Mouse (Mus musculus) heart, embryonic 15.5 days (tissue): ENCODE results near the gene Dclre1c. TPM values are rescaled to one million over a fixed set of nuclear protein-coding genes. Genes with fewer than 3 reads are reported as not detected.
A peak's percentile ranks its signal among the peaks of the same experiment; 100 is the strongest.

Experiments used
- ATAC-seq: fragments of 200-750 bp; cut with Nextera tagmentation; replicated peaks from 2 replicates; pipeline ENCODE4 v1.8.0; 2017; ENCODE audit warnings: low read depth, moderate TSS enrichment; ENCODE audit not compliant: insufficient number of reproducible peaks, insufficient read depth, low FRiP score
- H3K27ac ChIP-seq: fragments of 300-500 bp; sonication (generic); 2 replicates; pipeline ENCODE4 v1.5.1; 2015; ENCODE audit warnings: mild to moderate bottlenecking, inconsistent platforms
- H3K27me3 ChIP-seq: fragments of 300-500 bp; sonication (generic); 2 replicates; pipeline ENCODE4 v1.6.1; 2015; ENCODE audit warnings: inconsistent platforms
- H3K36me3 ChIP-seq: fragments of 300-500 bp; sonication (generic); 2 replicates; pipeline ENCODE4 v1.6.1; 2015; ENCODE audit warnings: mild to moderate bottlenecking, inconsistent platforms
- H3K4me1 ChIP-seq: fragments of 300-500 bp; sonication (generic); replicated peaks from 2 replicates; pipeline ENCODE4 v1.6.1; 2015; ENCODE audit warnings: inconsistent platforms
- H3K4me2 ChIP-seq: fragments of 300-500 bp; sonication (generic); 2 replicates; pipeline ENCODE4 v1.6.1; 2015; ENCODE audit warnings: inconsistent platforms, mild to moderate bottlenecking, moderate library complexity
- H3K4me3 ChIP-seq: fragments of 300-500 bp; sonication (generic); 2 replicates; pipeline ENCODE4 v1.5.1; 2015; ENCODE audit warnings: mild to moderate bottlenecking, inconsistent platforms
- H3K9ac ChIP-seq: fragments of 300-500 bp; sonication (generic); 2 replicates; pipeline ENCODE4 v1.6.1; 2015; ENCODE audit warnings: mild to moderate bottlenecking, inconsistent platforms
- H3K9me3 ChIP-seq: fragments of 300-500 bp; sonication (generic); replicated peaks from 2 replicates; pipeline ENCODE4 v1.6.1; 2016; ENCODE audit warnings: inconsistent platforms
- WGBS: fragments of 180-500 bp; shearing (Covaris S2); methylation state at CpG from one replicate; pipeline ENCODE4 v1.1.7; 2015; ENCODE audit warnings: mixed read lengths; 5-methylcytosine and 5-hydroxymethylcytosine counted together
- polyA plus RNA-seq: library from polyadenylated mRNA; unstranded; fragments of >200 nt; fragmentation: Nextera tagmentation; extraction: Ambion mirVana; gene quantifications from 2 replicates; pipeline ENCODE4 v1.2.1, GENCODE M21; 2015

Gene Dclre1c
- polyA plus RNA-seq, 1 experiment from 2014 or later = 3.4 TPM

GRCm38 (mm10) chr2:3474861-3475283 is 50.9 kb downstream of the Dclre1c start, which contains the start of gene Suv39h2:
Suv39h2 (minus strand) TSS chr2:3475031.
- peak within 1 kb of the TSS; percentile 93 for H3K27ac ChIP-seq
- peak within 1 kb of the TSS; percentile 92 for H3K9ac ChIP-seq
- H3K4me3 ChIP-seq = peak within 1 kb of the TSS; percentile 100
- H3K27me3 ChIP-seq = no peaks in the 10 kb centered on the region
- WGBS = under 1% methylated on average over 42 of the region's 42 CpGs
- H3K36me3 ChIP-seq = no peaks in the 10 kb centered on the region
- H3K4me2 ChIP-seq = peak within 1 kb of the TSS; percentile 89
- peaks cover 10% of the 10 kb centered on the region; the same call in 1 of the 2 replicates for H3K4me1 ChIP-seq
- ATAC-seq = peak; percentile 99
- no peaks in the 10 kb centered on the region for H3K9me3 ChIP-seq

GRCm38 (mm10) chr2:3475746-3476251 is 51.9 kb downstream of the Dclre1c start:
- Histone ChIP-seq H3K4me2 (peak overlapping the region; percentile 89), H3K4me3 (peak overlapping the region; percentile 100), H3K4me1 (peaks cover 10% of the 10 kb centered on the region; the same call in 1 of the 2 replicates), H3K9me3 (no peaks in the 10 kb centered on the region), H3K27ac (no peak overlapping the region), H3K9ac (no peak overlapping the region), H3K27me3 (no peaks in the 10 kb centered on the region), H3K36me3 (no peaks in the 10 kb centered on the region)
- no peak for ATAC-seq
- WGBS = 59% methylated on average over 3 of the region's 3 CpGs

GRCm38 (mm10) chr2:3480239-3480638 is 56.3 kb downstream of the Dclre1c start:
- H3K4me2 ChIP-seq = no peak overlapping the region
- no peaks in the 10 kb centered on the region for H3K9me3 ChIP-seq
- WGBS = 80% methylated on average over 3 of the region's 3 CpGs
- ATAC-seq = no peak
- no peak overlapping the region for H3K27ac ChIP-seq
- no peak overlapping the region for H3K4me3 ChIP-seq
- H3K9ac ChIP-seq = no peak overlapping the region
- H3K27me3 ChIP-seq = no peaks in the 10 kb centered on the region
- no peaks in the 10 kb centered on the region for H3K36me3 ChIP-seq
- H3K4me1 ChIP-seq = 0 out of 2 replicates have a peak, but pooled peaks cover 5% of the 10 kb centered on the region

- Histone ChIP-seq H3K9ac (no peak overlapping the region), H3K27ac (no peak overlapping the region), H3K36me3 (peaks cover 36% of the 10 kb centered on the region), H3K4me2 (no peak overlapping the region), H3K9me3 (no peaks in the 10 kb centered on the region), H3K27me3 (no peaks in the 10 kb centered on the region), H3K4me1 (no peaks in the 10 kb centered on the region), H3K4me3 (no peak overlapping the region)
- WGBS = 91% methylated on average over 3 of the region's 3 CpGs
- ATAC-seq = no peak
Observed at GRCm38 (mm10) chr2:3489816-3490215, 65.9 kb downstream of the Dclre1c start.

- H3K9ac ChIP-seq = no peak overlapping the region
- no peak for ATAC-seq
- WGBS = 85% methylated on average over 3 of the region's 3 CpGs
- no peak overlapping the region for H3K4me2 ChIP-seq
- peaks cover 61% of the 10 kb centered on the region for H3K36me3 ChIP-seq
- H3K4me1 ChIP-seq = no peaks in the 10 kb centered on the region
- H3K9me3 ChIP-seq = no peaks in the 10 kb centered on the region
- H3K27me3 ChIP-seq = no peaks in the 10 kb centered on the region
- H3K4me3 ChIP-seq = no peak overlapping the region
- H3K27ac ChIP-seq = no peak overlapping the region
Observed at GRCm38 (mm10) chr2:3493833-3494409, 70.0 kb downstream of the Dclre1c start.

- ATAC-seq = no peak
- Histone ChIP-seq H3K27ac (no peak overlapping the region), H3K9me3 (no peaks in the 10 kb centered on the region), H3K4me2 (no peak overlapping the region), H3K4me1 (no peaks in the 10 kb centered on the region), H3K27me3 (no peaks in the 10 kb centered on the region), H3K36me3 (peaks cover 51% of the 10 kb centered on the region), H3K9ac (no peak overlapping the region), H3K4me3 (no peak overlapping the region)
- 82% methylated on average over 6 of the region's 6 CpGs for WGBS
Observed at GRCm38 (mm10) chr2:3499543-3499942, 75.6 kb downstream of the Dclre1c start.

GRCm38 (mm10) chr2:3500886-3501285 is 77.0 kb downstream of the Dclre1c start:
- H3K9ac ChIP-seq = no peak overlapping the region
- no peak overlapping the region for H3K4me2 ChIP-seq
- no peaks in the 10 kb centered on the region for H3K27me3 ChIP-seq
- peaks cover 51% of the 10 kb centered on the region for H3K36me3 ChIP-seq
- H3K4me1 ChIP-seq = no peaks in the 10 kb centered on the region
- no peak overlapping the region for H3K4me3 ChIP-seq
- no peaks in the 10 kb centered on the region for H3K9me3 ChIP-seq
- ATAC-seq = no peak
- H3K27ac ChIP-seq = no peak overlapping the region
- 93% methylated on average over 5 of the region's 5 CpGs for WGBS

GRCm38 (mm10) chr2:3512076-3512475 is 88.1 kb downstream of the Dclre1c start:
- Histone ChIP-seq H3K4me1 (peaks cover 15% of the 10 kb centered on the region), H3K27ac (peak overlapping the region; percentile 83)
- ATAC-seq = no peak

GRCm38 (mm10) chr2:3512552-3513454 is 88.9 kb downstream of the Dclre1c start, which contains the start of the genes Gm45902, Hspa14 and Cdnf:
Gm45902 (minus strand) TSS chr2:3512790.
Hspa14 (minus strand) TSS chr2:3512814.
Cdnf (plus strand) TSS chr2:3513030.
- peak within 1 kb of the TSS; percentile 78 for H3K9ac ChIP-seq
- H3K36me3 ChIP-seq = peaks cover 25% of the 10 kb centered on the region
- H3K4me2 ChIP-seq = peak within 1 kb of the TSS; percentile 86
- peak within 1 kb of the TSS; percentile 85 for H3K27ac ChIP-seq
- H3K27me3 ChIP-seq = no peaks in the 10 kb centered on the region
- H3K4me3 ChIP-seq = peak within 1 kb of the TSS; percentile 77
- peaks cover 15% of the 10 kb centered on the region for H3K4me1 ChIP-seq
- no peaks in the 10 kb centered on the region for H3K9me3 ChIP-seq
- WGBS = under 1% methylated on average over 60 of the region's 60 CpGs
- ATAC-seq = peak; percentile 100

More at GRCm38 (mm10) chr2:3512076-3512475, 88.1 kb downstream of the Dclre1c start:
- under 1% methylated on average over 15 of the region's 15 CpGs for WGBS
- peak overlapping the region; percentile 77 for H3K4me3 ChIP-seq
- H3K27me3 ChIP-seq = no peaks in the 10 kb centered on the region
- no peaks in the 10 kb centered on the region for H3K9me3 ChIP-seq
- H3K36me3 ChIP-seq = peaks cover 27% of the 10 kb centered on the region
- peak overlapping the region; percentile 86 for H3K4me2 ChIP-seq
- peak overlapping the region; percentile 73 for H3K9ac ChIP-seq
